In genomic region chr14:48012361-48013215, GRCm38 (mm10) we compare ENCODE assay signal across 13 mouse cellular contexts.
DNase-seq lines count a peak whose midpoint lies in the region; ATAC-seq lines count a peak whose summit lies in the region.
"Had no signal": no experiment of that assay in that cellular context is flagged by ENCODE, and none has a peak within 500 bp of the region (broad histone marks: within the 10 kb centered on the region; RNA-seq: fewer than 3 reads in every experiment).

No protein-coding gene starts in this region.

- H3K27me3 ChIP-seq in forebrain, embryonic 14.5 days (replicated peaks; ENCODE audit: control insufficient read depth, insufficient read depth, low read length): no peaks in the 10 kb centered on the region
- no peaks in the 10 kb centered on the region for H3K27me3 ChIP-seq in forebrain, embryonic 12.5 days
- no peaks in the 10 kb centered on the region for H3K27me3 ChIP-seq in liver, embryonic 11.5 days (replicated peaks; ENCODE audit: control insufficient read depth, insufficient read depth, low read length)
- H3K27me3 ChIP-seq: embryonic facial prominence, embryonic 15.5 days; liver, embryonic 12.5 days had no signal

- no peak overlapping the region for H3K4me2 ChIP-seq in forebrain, embryonic 14.5 days (ENCODE audit: low read length)
- H3K4me2 ChIP-seq in forebrain, embryonic 12.5 days: no peak overlapping the region
- no peak overlapping the region for H3K4me2 ChIP-seq in liver, embryonic 11.5 days
- H3K4me2 ChIP-seq: embryonic facial prominence, embryonic 15.5 days; liver, embryonic 12.5 days had no signal

- WGBS in forebrain, embryonic 14.5 days: 29% methylated on average over 2 of the region's 2 CpGs
- 34% methylated on average over 2 of the region's 2 CpGs for WGBS in forebrain, embryonic 12.5 days
- 60% methylated on average over 2 of the region's 2 CpGs for WGBS in liver, embryonic 11.5 days

- peak; percentile 87 for ATAC-seq in forebrain, embryonic 14.5 days
- ATAC-seq in forebrain, embryonic 12.5 days (ENCODE audit: low FRiP score): no peak
- ATAC-seq in liver, embryonic 11.5 days (replicated peaks; ENCODE audit: low FRiP score): no peak
- ATAC-seq: CD4-positive, CD25-positive, alpha-beta regulatory T cell, adult 4 months; liver, embryonic 12.5 days had no signal

- H3K36me3 ChIP-seq in forebrain, embryonic 14.5 days (ENCODE audit: control insufficient read depth, insufficient read depth, low read length): no peaks in the 10 kb centered on the region
- no peaks in the 10 kb centered on the region for H3K36me3 ChIP-seq in forebrain, embryonic 12.5 days (replicated peaks)
- H3K36me3 ChIP-seq in liver, embryonic 11.5 days (ENCODE audit: control insufficient read depth, insufficient read depth, low read length): no peaks in the 10 kb centered on the region
- H3K36me3 ChIP-seq: embryonic facial prominence, embryonic 15.5 days; liver, embryonic 12.5 days had no signal

- 0 out of 2 replicates have a peak overlapping the region, but pooled peaks have one; percentile 1 for H3K27ac ChIP-seq in forebrain, embryonic 14.5 days (ENCODE audit: low read depth, low read length)
- no peak overlapping the region for H3K27ac ChIP-seq in forebrain, embryonic 12.5 days
- H3K27ac ChIP-seq in liver, embryonic 11.5 days (ENCODE audit: low read depth, low read length): no peak overlapping the region
- H3K27ac ChIP-seq: embryonic facial prominence, embryonic 15.5 days; liver, embryonic 12.5 days had no signal

- H3K9ac ChIP-seq in forebrain, embryonic 14.5 days (ENCODE audit: low read length): no peak overlapping the region
- no peak overlapping the region for H3K9ac ChIP-seq in forebrain, embryonic 12.5 days
- no peak overlapping the region for H3K9ac ChIP-seq in liver, embryonic 11.5 days (ENCODE audit: low read depth, low read length)
- H3K9ac ChIP-seq: embryonic facial prominence, embryonic 15.5 days; liver, embryonic 12.5 days had no signal

- peak; percentile 80 for DNase-seq in forebrain, embryonic 14.5 days (ENCODE audit: low spot score)
- DNase-seq in left cerebral cortex, adult 11 months (ENCODE audit: low spot score): peak; percentile 26
- no peak for DNase-seq in left cerebral cortex, adult 18-20 months (ENCODE audit: low spot score in 2 of 2)
- DNase-seq in brain, adult 2 months (ENCODE audit: low read depth, low spot score): peak; percentile 61
- DNase-seq in layer of hippocampus, postnatal 14 days (ENCODE audit: low spot score in 2 of 2): peak; percentile 22 to 78
- no peak for DNase-seq in liver, embryonic 11.5 days (ENCODE audit: low spot score)
- no peak for DNase-seq in ovary, postnatal 36 days (ENCODE audit: low spot score)
- DNase-seq: gastrocnemius, postnatal 10 days; thymus, adult 2 months had no signal

- H3K4me3 ChIP-seq in forebrain, embryonic 14.5 days (ENCODE audit: low read depth, low read length): no peak overlapping the region
- H3K4me3 ChIP-seq in forebrain, embryonic 12.5 days (replicated peaks): no peak overlapping the region
- H3K4me3 ChIP-seq in liver, embryonic 11.5 days (ENCODE audit: low read depth, low read length): no peak overlapping the region
- H3K4me3 ChIP-seq: embryonic facial prominence, embryonic 15.5 days; liver, embryonic 12.5 days had no signal

- no peaks in the 10 kb centered on the region for H3K9me3 ChIP-seq in forebrain, embryonic 14.5 days (replicated peaks; ENCODE audit: control insufficient read depth, low read length)
- peaks cover 4% of the 10 kb centered on the region; the same call in 1 of the 2 replicates for H3K9me3 ChIP-seq in forebrain, embryonic 12.5 days
- no peaks in the 10 kb centered on the region; the same call in 1 of the 2 replicates for H3K9me3 ChIP-seq in liver, embryonic 11.5 days (ENCODE audit: control insufficient read depth, low read length)
- H3K9me3 ChIP-seq: embryonic facial prominence, embryonic 15.5 days; liver, embryonic 12.5 days had no signal

- no peaks in the 10 kb centered on the region for H3K4me1 ChIP-seq in forebrain, embryonic 14.5 days (ENCODE audit: control insufficient read depth, insufficient read depth, low read length)
- 0 out of 2 replicates have a peak, but pooled peaks cover 8% of the 10 kb centered on the region for H3K4me1 ChIP-seq in forebrain, embryonic 12.5 days
- H3K4me1 ChIP-seq in liver, embryonic 11.5 days (replicated peaks; ENCODE audit: control insufficient read depth, insufficient read depth, low read length): no peaks in the 10 kb centered on the region
- H3K4me1 ChIP-seq: embryonic facial prominence, embryonic 15.5 days; liver, embryonic 12.5 days had no signal

Comparison
In these comparisons a context has a peak if more than half of its experiments do, and no peak if none do; other contexts are left out.
1. DNase-seq: peak in forebrain, embryonic 14.5 days (single experiment), left cerebral cortex, adult 11 months (single experiment), brain, adult 2 months (single experiment) and layer of hippocampus, postnatal 14 days (2 of 2); none in left cerebral cortex, adult 18-20 months (0 of 2), liver, embryonic 11.5 days (single experiment) and ovary, postnatal 36 days (single experiment).